Mouse (Mus musculus): ENCODE results near the gene Rem2. TPM values are rescaled to one million over a fixed set of nuclear protein-coding genes. Genes with fewer than 3 reads are reported as not detected.

Rem2 gene
- total and polyA plus RNA-seq, 3 experiments = 4.8 to 38.8 TPM; not detected in 1

- H3K4me3 ChIP-seq (ENCODE audit: control insufficient read depth in 1 of 2, insufficient read depth in 1 of 2, low read depth in 2 of 2, low read length in 2 of 2) = no peak overlapping the region
- H3K9me3 ChIP-seq (replicated peaks; ENCODE audit: insufficient read depth, low read length) = no peaks in the 10 kb centered on the region
- DNase-seq (ENCODE audit: low read depth, low spot score) = no peak
- H3K79me2 ChIP-seq (ENCODE audit: control insufficient read depth, insufficient read depth, low read length, poor library complexity) = no peaks in the 10 kb centered on the region
- H3K4me1 ChIP-seq (ENCODE audit: control insufficient read depth in 1 of 2, insufficient read depth in 2 of 2, low read length in 2 of 2) = peaks cover 2 to 3% of the 10 kb centered on the region in 2 experiments; a peak in 3 of 4 replicates
- no peak overlapping the region for H3K27ac ChIP-seq (ENCODE audit: control insufficient read depth, low read depth, low read length)
- no peak overlapping the region for H3K9ac ChIP-seq (ENCODE audit: control insufficient read depth, low read depth, low read length, poor library complexity, severe bottlenecking)
- no peak for TF ChIP-seq ZC3H11A (IDR thresholded peaks at IDR 0.05; ENCODE audit: low read depth, low read length)
- no peak for TF ChIP-seq TAL1 (IDR thresholded peaks at IDR 0.05; ENCODE audit: low read length)
- no peak for TF ChIP-seq ELF1 (IDR thresholded peaks at IDR 0.05; ENCODE audit: low read depth, low read length)
- TF ChIP-seq UBTF (IDR thresholded peaks at IDR 0.05; ENCODE audit: borderline replicate concordance, insufficient read depth, low read depth, low read length) = no peak
- no peak for TF ChIP-seq CTCF (IDR thresholded peaks at IDR 0.05 in 2 of 3, conservative IDR thresholded peaks at IDR 0.05 in 1 of 3; ENCODE audit: control insufficient read depth in 1 of 3, insufficient read depth in 1 of 3, low read depth in 2 of 3, low read length in 3 of 3, poor library complexity in 1 of 3, severe bottlenecking in 1 of 3)
- TF ChIP-seq TBP (IDR thresholded peaks at IDR 0.05; ENCODE audit: low read depth, low read length) = no peak
- no peak for TF ChIP-seq TCF12 (IDR thresholded peaks at IDR 0.05; ENCODE audit: low read depth, low read length)
- TF ChIP-seq RCOR1 (IDR thresholded peaks at IDR 0.05; ENCODE audit: low read depth, low read length) = no peak
- no peak for TF ChIP-seq BHLHE40 (IDR thresholded peaks at IDR 0.05; ENCODE audit: borderline replicate concordance, low read depth, low read length)
- no peak for TF ChIP-seq JUND (IDR thresholded peaks at IDR 0.05; ENCODE audit: low read depth, low read length)
- TF ChIP-seq ZNF384 (IDR thresholded peaks at IDR 0.05; ENCODE audit: low read depth, low read length) = no peak
- no peak for TF ChIP-seq SMC3 (IDR thresholded peaks at IDR 0.05; ENCODE audit: low read depth, low read length)
- TF ChIP-seq GATA1 (IDR thresholded peaks at IDR 0.05; ENCODE audit: low read depth, low read length) = no peak
- TF ChIP-seq EP300 (IDR thresholded peaks at IDR 0.05; ENCODE audit: low read depth in 1 of 2, low read length in 2 of 2) = no peak
- TF ChIP-seq POLR2AphosphoS2 (IDR thresholded peaks at IDR 0.05; ENCODE audit: low read length) = no peak
- TF ChIP-seq KAT2A (conservative IDR thresholded peaks at IDR 0.05; ENCODE audit: low read depth, low read length) = no peak
- no peak for TF ChIP-seq GABPA (IDR thresholded peaks at IDR 0.05; ENCODE audit: low read depth, low read length)
- H3K36me3 ChIP-seq (ENCODE audit: control insufficient read depth in 1 of 2, insufficient read depth in 2 of 2, low read length in 2 of 2) = peaks cover 0 to 3% of the 10 kb centered on the region in 2 experiments; a peak in 1 of 4 replicates
- H3K27me3 ChIP-seq (ENCODE audit: control insufficient read depth in 1 of 2, insufficient read depth in 2 of 2, low read length in 2 of 2) = no peaks in the 10 kb centered on the region
These were observed 20.8 kb downstream of the Rem2 start for GRCm38 (mm10) chr14:54496706-54497105.

- H3K36me3 ChIP-seq (ENCODE audit: control insufficient read depth in 1 of 2, insufficient read depth in 2 of 2, low read length in 2 of 2) = no peaks in the 10 kb centered on the region
- no peak overlapping the region for H3K27ac ChIP-seq (ENCODE audit: control insufficient read depth, low read depth, low read length)
- 0 out of 4 replicates have a peak, but pooled peaks cover 0 to 2% of the 10 kb centered on the region in 2 experiments for H3K4me1 ChIP-seq (ENCODE audit: control insufficient read depth in 1 of 2, insufficient read depth in 2 of 2, low read length in 2 of 2)
- H3K79me2 ChIP-seq (ENCODE audit: control insufficient read depth, insufficient read depth, low read length, poor library complexity) = no peaks in the 10 kb centered on the region
- H3K4me3 ChIP-seq (ENCODE audit: control insufficient read depth in 1 of 2, insufficient read depth in 1 of 2, low read depth in 2 of 2, low read length in 2 of 2) = no peak overlapping the region
- H3K9me3 ChIP-seq (replicated peaks; ENCODE audit: insufficient read depth, low read length) = no peaks in the 10 kb centered on the region
- TF ChIP-seq GABPA (IDR thresholded peaks at IDR 0.05; ENCODE audit: low read depth, low read length) = no peak
- no peak for TF ChIP-seq POLR2AphosphoS2 (IDR thresholded peaks at IDR 0.05; ENCODE audit: low read length)
- TF ChIP-seq GATA1 (IDR thresholded peaks at IDR 0.05; ENCODE audit: low read depth, low read length) = no peak
- TF ChIP-seq SMC3 (IDR thresholded peaks at IDR 0.05; ENCODE audit: low read depth, low read length) = no peak
- no peak for TF ChIP-seq BHLHE40 (IDR thresholded peaks at IDR 0.05; ENCODE audit: borderline replicate concordance, low read depth, low read length)
- no peak for TF ChIP-seq ZKSCAN1 (IDR thresholded peaks at IDR 0.05; ENCODE audit: low read depth, low read length)
- no peak for TF ChIP-seq USF2 (IDR thresholded peaks at IDR 0.05; ENCODE audit: borderline replicate concordance in 1 of 2, insufficient read depth in 1 of 2, low read depth in 1 of 2, low read length in 2 of 2)
- no peak for TF ChIP-seq JUND (IDR thresholded peaks at IDR 0.05; ENCODE audit: low read depth, low read length)
- TF ChIP-seq CTCF (IDR thresholded peaks at IDR 0.05 in 2 of 3, conservative IDR thresholded peaks at IDR 0.05 in 1 of 3; ENCODE audit: control insufficient read depth in 1 of 3, insufficient read depth in 1 of 3, low read depth in 2 of 3, low read length in 3 of 3, poor library complexity in 1 of 3, severe bottlenecking in 1 of 3) = no peak
- TF ChIP-seq ZNF384 (IDR thresholded peaks at IDR 0.05; ENCODE audit: low read depth, low read length) = no peak
- TF ChIP-seq UBTF (IDR thresholded peaks at IDR 0.05; ENCODE audit: borderline replicate concordance, insufficient read depth, low read depth, low read length) = no peak
- TF ChIP-seq TCF12 (IDR thresholded peaks at IDR 0.05; ENCODE audit: low read depth, low read length) = no peak
- no peak for TF ChIP-seq EP300 (IDR thresholded peaks at IDR 0.05; ENCODE audit: low read depth in 1 of 2, low read length in 2 of 2)
- TF ChIP-seq RAD21 (IDR thresholded peaks at IDR 0.05; ENCODE audit: low read depth, low read length) = no peak
- no peak for TF ChIP-seq NRF1 (IDR thresholded peaks at IDR 0.05; ENCODE audit: insufficient read depth, low read depth, low read length, poor library complexity, severe bottlenecking)
- TF ChIP-seq HCFC1 (IDR thresholded peaks at IDR 0.05; ENCODE audit: low read depth, low read length) = no peak
- TF ChIP-seq MYC (IDR thresholded peaks at IDR 0.05; ENCODE audit: low read depth, low read length) = no peak
- no peak for TF ChIP-seq ELF1 (IDR thresholded peaks at IDR 0.05; ENCODE audit: low read depth, low read length)
- H3K27me3 ChIP-seq (ENCODE audit: control insufficient read depth in 1 of 2, insufficient read depth in 2 of 2, low read length in 2 of 2) = no peaks in the 10 kb centered on the region
- H3K9ac ChIP-seq (ENCODE audit: control insufficient read depth, low read depth, low read length, poor library complexity, severe bottlenecking) = no peak overlapping the region
- no peak for DNase-seq (ENCODE audit: low read depth, low spot score)
These were observed 23.4 kb downstream of the Rem2 start for GRCm38 (mm10) chr14:54499330-54499729.

Measured in MEL (cell line).